Mouse (Mus musculus) spleen, adult 2 months (tissue): Measurements from ENCODE around the gene Zfp689.

Source experiments
- CTCF ChIP-seq: fragments of 200-500 bp; IDR thresholded peaks from 2 replicates; pipeline ENCODE4 v1.5.1; 2011; ENCODE audit warnings: mild to moderate bottlenecking, inconsistent platforms; ENCODE audit not compliant: insufficient read depth, insufficient read length, insufficient replicate concordance; ENCODE audit errors: extremely low read depth
- POLR2A ChIP-seq: fragments of 200-500 bp; IDR thresholded peaks from 2 replicates; pipeline ENCODE4 v1.6.1; 2011; ENCODE audit warnings: low read depth, low read length, inconsistent platforms

- TF ChIP-seq CTCF = no peak
- TF ChIP-seq POLR2A = no peak
Measured at GRCm38 (mm10) chr7:127475186-127475740, 26.3 kb upstream of the Zfp689 start.
